Mouse (Mus musculus) ES-E14 (cell line): ENCODE results near the gene Actl11. TPM values are rescaled to one million over a fixed set of nuclear protein-coding genes. Genes with fewer than 3 reads are reported as not detected.

Experiments
- DNase-seq: peaks from one replicate; pipeline ENCODE4 v3.0.0-alpha.2; 2013; ENCODE audit warnings: low read depth, low spot score
- H3K27ac ChIP-seq: 2 replicates; pipeline ENCODE4 v1.5.1; 2012; ENCODE audit warnings: low read depth, mild to moderate bottlenecking, low read length, moderate library complexity, mixed read lengths; ENCODE audit not compliant: poor library complexity, insufficient read depth, severe bottlenecking
- H3K36me3 ChIP-seq: 2 replicates; pipeline ENCODE4 v1.6.1; 2012; ENCODE audit warnings: mild to moderate bottlenecking, low read length, moderate library complexity, mixed read lengths; ENCODE audit not compliant: control insufficient read depth, poor library complexity, insufficient read depth, severe bottlenecking
- H3K4me1 ChIP-seq, 2 experiments: fragments of 150-350 bp in 1 of 2; sonication (generic) in 1 of 2; 2 replicates each; pipeline ENCODE4 v1.6.1; 2012; ENCODE audit warnings: low read length in 2 of 2, mild to moderate bottlenecking in 1 of 2, mixed read lengths in 1 of 2; ENCODE audit not compliant: control insufficient read depth in 2 of 2, insufficient read depth in 2 of 2, poor library complexity in 1 of 2
- H3K4me3 ChIP-seq, 2 experiments: fragments of 150-350 bp in 1 of 2; sonication (generic) in 1 of 2; 2 replicates each; pipeline ENCODE4 v1.5.1; 2012; ENCODE audit warnings: low read length in 2 of 2, low read depth in 1 of 2, mild to moderate bottlenecking in 1 of 2, mixed read lengths in 1 of 2; ENCODE audit not compliant: insufficient read depth in 1 of 2, poor library complexity in 1 of 2, severe bottlenecking in 1 of 2
- H3K9ac ChIP-seq: 2 replicates; pipeline ENCODE4 v1.6.1; 2012; ENCODE audit warnings: low read depth, mild to moderate bottlenecking, low read length, mixed read lengths; ENCODE audit not compliant: poor library complexity, insufficient read depth, severe bottlenecking
- H3K9me3 ChIP-seq: fragments of 150-350 bp; sonication (generic); 2 replicates; pipeline ENCODE4 v1.6.1; 2012; ENCODE audit warnings: low read depth, mild to moderate bottlenecking, low read length; ENCODE audit not compliant: control insufficient read depth, insufficient read depth
- CHD2 ChIP-seq: IDR thresholded peaks from 2 replicates; pipeline ENCODE4 v1.6.1; 2014; ENCODE audit warnings: mild to moderate bottlenecking, low read depth, low read length, inconsistent platforms
- HCFC1 ChIP-seq: IDR thresholded peaks from 2 replicates; pipeline ENCODE4 v1.6.1; 2012; ENCODE audit warnings: low read length, inconsistent platforms, borderline replicate concordance; ENCODE audit not compliant: insufficient read depth
- MAFK ChIP-seq: IDR thresholded peaks from 2 replicates; pipeline ENCODE4 v1.6.1; 2014; ENCODE audit warnings: mild to moderate bottlenecking, low read depth, low read length, inconsistent platforms; ENCODE audit not compliant: insufficient read depth
- ZC3H11A ChIP-seq: IDR thresholded peaks from 2 replicates; pipeline ENCODE4 v1.6.1; 2012; ENCODE audit warnings: low read depth, mild to moderate bottlenecking, inconsistent platforms, low read length, borderline replicate concordance
- ZNF384 ChIP-seq: IDR thresholded peaks from 2 replicates; pipeline ENCODE4 v1.6.1; 2012; ENCODE audit warnings: low read depth, low read length, inconsistent platforms
- in situ Hi-C, 2 experiments: fragments of 600-800 bp; cut with MboI; formaldehyde crosslinking; loops; one replicate each; pipeline ENCODE4 v1.15.1; 2025; ENCODE audit warnings: low sequenced_read_pairs in 2 of 2, inconsistent platforms in 1 of 2; ENCODE audit not compliant: unreplicated experiment in 2 of 2
- total RNA-seq: library from RNA; depleted of rRNA; stranded (reverse); fragments of 300-350 nt; gene quantifications from 2 replicates; pipeline ENCODE4 v1.2.3, GENCODE M21; 2012

Actl11 gene
- total RNA-seq, 1 experiment: not detected

GRCm38 (mm10) chr9:107900840-107901626, 27.2 kb upstream of the Actl11 start:
- TF ChIP-seq ZC3H11A (0 out of 2 replicates have a peak, but pooled peaks have one; percentile 25), ZNF384 (no peak)
- Histone ChIP-seq H3K9me3 (no peaks in the 10 kb centered on the region), H3K4me3 (peak overlapping the region; percentile 66 to 68), H3K9ac (peak overlapping the region; percentile 60), H3K36me3 (no peaks in the 10 kb centered on the region), H3K27ac (no peak overlapping the region), H3K4me1 (peaks cover 0 to 4% of the 10 kb centered on the region in 2 experiments; a peak in 1 of 4 replicates)
- peak; percentile 88 for DNase-seq
- in situ Hi-C loops: loop anchor here in 1 of 2 experiments (5.0 kb wide), 1 partner anchor 166 kb away; no protein-coding TSS in a partner anchor

DNA sequence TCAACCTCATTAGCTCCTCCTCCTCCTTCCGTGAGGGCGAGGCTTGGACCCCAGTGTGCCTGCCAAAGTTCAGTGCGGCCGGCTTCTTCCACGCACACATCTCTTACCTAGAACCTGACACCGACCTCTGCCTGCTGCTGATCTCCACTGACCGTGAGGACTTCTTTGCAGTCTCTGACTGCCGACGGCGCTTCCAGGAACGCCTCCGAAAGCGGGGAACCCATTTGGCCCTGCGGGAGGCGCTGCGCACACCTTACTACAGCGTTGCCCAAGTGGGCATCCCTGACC, 26.7 kb upstream of the Actl11 start:
- H3K9me3 ChIP-seq: no peaks in the 10 kb centered on the region

GRCm38 (mm10) chr9:107904726-107905125, 23.5 kb upstream of the Actl11 start:
- TF ChIP-seq MAFK: no peak
- TF ChIP-seq ZC3H11A: peak; percentile 92
- no peak for TF ChIP-seq CHD2
- TF ChIP-seq ZNF384: 0 out of 2 replicates have a peak, but pooled peaks have one; percentile 23
- TF ChIP-seq HCFC1: peak; percentile 68; the same call in 1 of the 2 replicates
- in situ Hi-C loops: loop anchor here in 1 of 2 experiments (5.0 kb wide), 1 partner anchor 163 kb away; no protein-coding TSS in a partner anchor
- peak; percentile 84 for DNase-seq
- Histone ChIP-seq H3K27ac (no peak overlapping the region), H3K4me1 (peaks cover 0 to 8% of the 10 kb centered on the region in 2 experiments; a peak in 2 of 4 replicates), H3K9ac (no peak overlapping the region), H3K4me3 (no peak overlapping the region), H3K36me3 (no peaks in the 10 kb centered on the region), H3K9me3 (no peaks in the 10 kb centered on the region)

More for the DNA sequence above, 26.7 kb upstream of the Actl11 start:
- TF ChIP-seq HCFC1: no peak
- no peak for TF ChIP-seq ZC3H11A
- TF ChIP-seq MAFK: no peak
- TF ChIP-seq ZNF384: no peak
- TF ChIP-seq CHD2: no peak
- no peaks in the 10 kb centered on the region for H3K36me3 ChIP-seq
- H3K4me3 ChIP-seq: peak overlapping the region; percentile 45 to 68; a peak in 3 of 4 replicates
- H3K9ac ChIP-seq: peak overlapping the region; percentile 37; the same call in 1 of the 2 replicates
- H3K27ac ChIP-seq: no peak overlapping the region
- DNase-seq: no peak
- in situ Hi-C loops: loop anchor here in 1 of 2 experiments (5.0 kb wide), 1 partner anchor 166 kb away; no protein-coding TSS in a partner anchor
- peaks cover 0 to 8% of the 10 kb centered on the region in 2 experiments; a peak in 2 of 4 replicates for H3K4me1 ChIP-seq

DNA sequence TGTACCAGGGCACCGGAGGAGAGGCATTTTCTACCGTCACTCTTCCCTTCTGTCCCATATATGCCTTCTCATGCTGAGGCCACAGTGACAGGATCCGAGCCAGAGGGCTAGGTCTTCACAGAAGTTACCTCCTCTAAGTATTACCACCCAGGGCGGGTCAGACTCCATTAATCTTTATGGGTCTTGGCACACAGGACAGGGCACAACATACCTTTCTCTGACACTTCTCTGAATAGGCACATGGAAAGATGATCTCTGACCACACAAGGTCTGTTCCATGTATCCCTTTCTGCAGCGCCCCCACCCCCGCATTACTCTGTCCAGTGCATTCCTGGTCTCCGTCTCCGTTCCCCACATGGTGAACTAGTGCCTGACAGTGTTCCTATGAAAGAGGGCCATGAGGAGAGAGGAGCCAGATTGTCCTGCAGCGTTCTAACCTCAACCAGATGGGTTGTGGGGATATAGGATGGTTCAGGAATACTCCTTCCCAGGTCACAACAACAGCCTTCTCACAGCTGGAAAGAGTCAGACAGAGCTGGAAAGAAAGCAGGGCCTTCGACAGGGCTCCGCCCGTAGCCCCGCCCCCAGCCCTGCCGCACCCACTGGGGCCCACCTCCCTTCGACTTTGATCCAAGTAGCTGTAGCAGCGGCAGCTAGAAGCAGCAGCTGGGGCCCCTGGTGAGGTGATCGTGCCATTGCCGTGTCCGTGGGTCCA, 21.9 kb upstream of the Actl11 start, which contains the start of gene Mst1r:
Mst1r (plus strand) TSS at position 622 of the 715 bp plus-strand sequence.
- no peak for TF ChIP-seq CHD2
- TF ChIP-seq MAFK: no peak
- no peak for TF ChIP-seq ZC3H11A
- TF ChIP-seq ZNF384: no peak
- TF ChIP-seq HCFC1: no peak
- peak; percentile 58 for DNase-seq
- Histone ChIP-seq H3K9me3 (no peaks in the 10 kb centered on the region), H3K4me1 (peaks cover 0 to 5% of the 10 kb centered on the region in 2 experiments; a peak in 2 of 4 replicates), H3K36me3 (no peaks in the 10 kb centered on the region), H3K27ac (no peak within 1 kb of the TSS), H3K4me3 (peak within 1 kb of the TSS; percentile 65 to 77; a peak in 3 of 4 replicates), H3K9ac (peak within 1 kb of the TSS; percentile 36; the same call in 1 of the 2 replicates)
- in situ Hi-C loops: no loop called here
